Mouse (Mus musculus) midbrain, embryonic 14.5 days (tissue): ENCODE results near the gene Rad23a. TPM values are rescaled to one million over a fixed set of nuclear protein-coding genes. Genes with fewer than 3 reads are reported as not detected.

ENCODE experiments used
- ATAC-seq: fragments of 200-750 bp; cut with Nextera tagmentation; 2 replicates; pipeline ENCODE4 v1.8.0; 2017; ENCODE audit warnings: moderate number of reproducible peaks, moderate library complexity; ENCODE audit not compliant: low FRiP score, low TSS enrichment
- DNase-seq: peaks from one replicate; pipeline ENCODE4 v3.0.0-alpha.2; 2015
- H3K27ac ChIP-seq: fragments of 300-500 bp; sonication (generic); replicated peaks from 2 replicates; pipeline ENCODE4 v1.5.1; 2014; ENCODE audit warnings: mild to moderate bottlenecking, low read depth, low read length, moderate library complexity
- H3K27me3 ChIP-seq: fragments of 300-500 bp; sonication (generic); 2 replicates; pipeline ENCODE4 v1.6.1; 2014; ENCODE audit warnings: low read length, control low read depth, mixed read lengths; ENCODE audit not compliant: control insufficient read depth, insufficient read depth
- H3K36me3 ChIP-seq: fragments of 300-500 bp; sonication (generic); 2 replicates; pipeline ENCODE4 v1.6.1; 2014; ENCODE audit warnings: low read length, control low read depth; ENCODE audit not compliant: control insufficient read depth, insufficient read depth
- H3K4me1 ChIP-seq: fragments of 300-500 bp; sonication (generic); 2 replicates; pipeline ENCODE4 v1.6.1; 2014; ENCODE audit warnings: mild to moderate bottlenecking, antibody characterized with exemption, low read length, control low read depth; ENCODE audit not compliant: control insufficient read depth, insufficient read depth
- H3K4me2 ChIP-seq: fragments of 300-500 bp; sonication (generic); 2 replicates; pipeline ENCODE4 v1.6.1; 2014; ENCODE audit warnings: mild to moderate bottlenecking, low read length, moderate library complexity
- H3K4me3 ChIP-seq: fragments of 300-500 bp; sonication (generic); replicated peaks from 2 replicates; pipeline ENCODE4 v1.5.1; 2014; ENCODE audit warnings: low read depth, low read length
- H3K9ac ChIP-seq: fragments of 300-500 bp; sonication (generic); replicated peaks from 2 replicates; pipeline ENCODE4 v1.6.1; 2014; ENCODE audit warnings: mild to moderate bottlenecking, low read length, moderate library complexity
- H3K9me3 ChIP-seq: fragments of 300-500 bp; sonication (generic); 2 replicates; pipeline ENCODE4 v1.6.1; 2016; ENCODE audit warnings: low read length, control low read depth, mixed read lengths; ENCODE audit not compliant: control insufficient read depth
- WGBS: fragments of 180-500 bp; shearing (Covaris S2); extraction: QIAGEN DNeasy Blood & Tissue Kit; methylation state at CpG from one replicate; pipeline ENCODE4 v1.1.7; 2014; 5-methylcytosine and 5-hydroxymethylcytosine counted together
- polyA plus RNA-seq: library from polyadenylated mRNA; unstranded; fragments of >200 nt; fragmentation: Nextera tagmentation; extraction: Ambion mirVana; gene quantifications from 2 replicates; pipeline ENCODE4 v1.2.1, GENCODE M21; 2014

The Rad23a gene
- polyA plus RNA-seq, 1 experiment from 2014 or later, result 84.3 TPM

GRCm38 (mm10) chr8:84845355-84846093 lies 5.1 kb upstream of the Rad23a start:
- WGBS, result 16% methylated on average over 12 of the region's 12 CpGs
- H3K36me3 ChIP-seq, result peaks cover 42% of the 10 kb centered on the region
- H3K9ac ChIP-seq, result peak overlapping the region; percentile 95
- H3K27ac ChIP-seq, result peak overlapping the region; percentile 66
- H3K4me1 ChIP-seq, result peaks cover 22% of the 10 kb centered on the region
- H3K9me3 ChIP-seq, result no peaks in the 10 kb centered on the region
- peak overlapping the region; percentile 97 for H3K4me3 ChIP-seq
- H3K27me3 ChIP-seq, result no peaks in the 10 kb centered on the region
- DNase-seq (peak; percentile 64), ATAC-seq (no peak)
- H3K4me2 ChIP-seq, result peak overlapping the region; percentile 89

DNA sequence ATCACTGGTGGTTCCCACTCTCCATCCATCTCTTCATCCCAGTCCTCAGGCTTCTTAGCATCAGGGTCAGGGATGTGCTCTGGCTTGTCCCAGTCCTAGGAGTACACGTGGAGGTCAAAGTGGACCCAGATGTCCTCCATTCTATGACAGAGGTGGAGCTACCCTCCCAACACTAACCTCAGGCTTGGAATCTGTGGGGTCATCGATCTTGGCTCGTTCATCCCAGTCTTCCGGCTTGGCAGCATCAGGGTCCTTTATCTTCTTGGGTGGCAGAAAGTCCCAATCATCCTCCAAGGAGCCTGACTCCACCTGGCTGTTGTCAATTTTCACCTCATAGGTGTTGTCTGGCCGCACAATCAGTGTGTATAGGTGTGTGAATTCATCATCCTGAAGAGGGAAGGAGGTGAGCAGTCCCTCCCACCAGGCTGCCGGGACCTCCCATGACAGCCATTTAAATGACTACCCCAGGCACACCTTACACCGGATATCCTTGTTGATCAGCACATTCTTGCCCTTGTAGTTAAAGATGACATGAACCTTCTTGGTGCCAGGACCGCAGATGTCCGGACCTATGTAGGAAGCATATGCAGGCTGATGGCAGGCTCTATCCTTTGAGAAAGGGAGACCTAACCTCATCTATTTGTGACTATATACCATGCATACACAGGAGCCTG lies 4.1 kb upstream of the Rad23a start:
- Histone ChIP-seq H3K4me2 (peak overlapping the region; percentile 89), H3K27ac (no peak overlapping the region), H3K9me3 (no peaks in the 10 kb centered on the region), H3K9ac (peak overlapping the region; percentile 95; the same call in 1 of the 2 replicates), H3K4me3 (peak overlapping the region; percentile 97), H3K4me1 (peaks cover 25% of the 10 kb centered on the region), H3K27me3 (no peaks in the 10 kb centered on the region), H3K36me3 (peaks cover 42% of the 10 kb centered on the region)
- WGBS, result 93% methylated on average over 9 of the region's 9 CpGs
- no peak for ATAC-seq
- DNase-seq, result no peak

GRCm38 (mm10) chr8:84841514-84841913 lies 1.0 kb upstream of the Rad23a start:
- ATAC-seq, result no peak
- H3K9me3 ChIP-seq, result no peaks in the 10 kb centered on the region
- H3K4me1 ChIP-seq, result peaks cover 21% of the 10 kb centered on the region
- peaks cover 61% of the 10 kb centered on the region for H3K36me3 ChIP-seq
- DNase-seq, result no peak
- 82% methylated on average over 1 of the region's 1 CpGs for WGBS
- H3K9ac ChIP-seq, result no peak overlapping the region
- H3K27ac ChIP-seq, result no peak overlapping the region
- no peak overlapping the region for H3K4me2 ChIP-seq
- H3K27me3 ChIP-seq, result no peaks in the 10 kb centered on the region
- H3K4me3 ChIP-seq, result no peak overlapping the region

DNA sequence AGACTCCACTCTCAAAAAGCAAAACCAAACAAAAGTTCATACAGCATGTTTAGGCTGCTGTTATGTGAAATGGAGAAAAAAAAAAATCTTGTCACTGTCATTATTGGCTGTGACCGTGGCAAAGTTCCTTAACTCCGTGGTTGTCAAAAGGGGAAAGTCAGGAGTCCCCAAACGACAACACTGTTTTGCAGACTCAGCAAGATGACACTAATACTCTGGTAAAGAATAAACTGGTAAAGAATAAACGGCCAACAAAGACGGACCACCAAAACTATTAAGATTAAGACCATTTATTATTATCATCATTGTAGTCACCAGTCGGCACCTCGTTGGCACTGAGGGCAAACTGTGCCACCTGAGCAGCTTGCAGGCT lies 604 bp downstream of the Rad23a start:
- 3% methylated on average over 7 of the region's 7 CpGs for WGBS
- H3K9me3 ChIP-seq, result no peaks in the 10 kb centered on the region
- H3K4me3 ChIP-seq, result peak overlapping the region; percentile 87
- H3K27me3 ChIP-seq, result no peaks in the 10 kb centered on the region
- ATAC-seq (no peak), DNase-seq (no peak)
- H3K27ac ChIP-seq, result peak overlapping the region; percentile 86
- peaks cover 14% of the 10 kb centered on the region for H3K4me1 ChIP-seq
- H3K9ac ChIP-seq, result peak overlapping the region; percentile 86
- peak overlapping the region; percentile 73 for H3K4me2 ChIP-seq
- peaks cover 72% of the 10 kb centered on the region for H3K36me3 ChIP-seq

DNA sequence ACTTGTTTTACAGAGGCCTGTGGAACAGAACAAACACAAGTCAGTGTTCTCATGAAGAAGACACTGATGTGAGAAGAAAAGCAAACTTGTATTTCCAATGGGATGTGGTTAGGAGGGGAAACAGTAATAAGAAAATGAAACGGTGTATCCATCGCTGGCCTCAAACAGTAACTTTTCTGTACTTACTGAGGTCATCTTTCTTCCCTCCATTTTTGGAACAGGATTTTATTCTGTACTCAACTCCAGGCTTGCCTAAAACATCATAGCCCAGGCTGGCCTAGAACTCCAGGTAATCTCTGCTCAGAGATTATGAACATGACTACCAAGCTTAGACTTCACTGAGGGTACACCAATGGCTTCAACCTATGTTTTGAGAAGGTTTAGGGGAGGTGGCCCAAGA lies 1.1 kb downstream of the Rad23a start:
- H3K4me1 ChIP-seq, result peaks cover 9% of the 10 kb centered on the region
- no peaks in the 10 kb centered on the region for H3K9me3 ChIP-seq
- H3K4me3 ChIP-seq, result peak overlapping the region; percentile 87
- peak overlapping the region; percentile 73 for H3K4me2 ChIP-seq
- WGBS, result 92% methylated on average over 2 of the region's 2 CpGs
- ATAC-seq (no peak), DNase-seq (no peak)
- H3K36me3 ChIP-seq, result peaks cover 72% of the 10 kb centered on the region
- H3K27ac ChIP-seq, result no peak overlapping the region
- H3K27me3 ChIP-seq, result no peaks in the 10 kb centered on the region
- peak overlapping the region; percentile 86; the same call in 1 of the 2 replicates for H3K9ac ChIP-seq

DNA sequence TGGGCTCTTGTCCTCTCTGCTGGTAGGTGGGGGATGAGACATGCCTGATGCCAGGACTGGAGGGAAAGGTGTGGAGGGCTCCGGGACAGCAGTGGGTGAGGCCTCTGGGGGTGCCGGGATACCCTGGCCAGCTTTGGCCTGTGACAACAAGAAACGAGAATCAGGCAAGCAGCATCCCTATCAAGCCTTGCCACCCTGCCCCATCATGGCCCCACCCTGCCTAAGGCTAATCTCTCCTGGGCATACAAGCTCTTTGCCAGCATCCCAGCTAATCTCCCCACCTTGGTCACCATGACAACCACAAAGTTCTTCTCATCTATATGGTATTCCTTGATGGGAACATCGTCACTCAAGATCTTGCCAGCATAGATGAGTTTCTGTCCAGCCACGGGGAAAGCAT lies 2.0 kb downstream of the Rad23a start:
- 90% methylated on average over 5 of the region's 5 CpGs for WGBS
- peaks cover 72% of the 10 kb centered on the region for H3K36me3 ChIP-seq
- no peak overlapping the region for H3K27ac ChIP-seq
- ATAC-seq, result no peak
- H3K9me3 ChIP-seq, result no peaks in the 10 kb centered on the region
- H3K4me1 ChIP-seq, result peaks cover 6% of the 10 kb centered on the region; the same call in 1 of the 2 replicates
- no peak overlapping the region for H3K4me3 ChIP-seq
- H3K27me3 ChIP-seq, result no peaks in the 10 kb centered on the region
- H3K9ac ChIP-seq, result no peak overlapping the region
- no peak overlapping the region for H3K4me2 ChIP-seq
- DNase-seq, result no peak

- no peak overlapping the region for H3K9ac ChIP-seq
- H3K4me1 ChIP-seq, result peaks cover 11% of the 10 kb centered on the region; the same call in 1 of the 2 replicates
- peaks cover 68% of the 10 kb centered on the region for H3K36me3 ChIP-seq
- H3K4me2 ChIP-seq, result no peak overlapping the region
- H3K4me3 ChIP-seq, result no peak overlapping the region
- no peak overlapping the region for H3K27ac ChIP-seq
- ATAC-seq, result no peak
- no peak for DNase-seq
- H3K9me3 ChIP-seq, result no peaks in the 10 kb centered on the region
- no peaks in the 10 kb centered on the region for H3K27me3 ChIP-seq
- WGBS, result 83% methylated on average over 15 of the region's 15 CpGs
These were observed 2.5 kb downstream of the Rad23a start for GRCm38 (mm10) chr8:84837912-84838470.

DNA sequence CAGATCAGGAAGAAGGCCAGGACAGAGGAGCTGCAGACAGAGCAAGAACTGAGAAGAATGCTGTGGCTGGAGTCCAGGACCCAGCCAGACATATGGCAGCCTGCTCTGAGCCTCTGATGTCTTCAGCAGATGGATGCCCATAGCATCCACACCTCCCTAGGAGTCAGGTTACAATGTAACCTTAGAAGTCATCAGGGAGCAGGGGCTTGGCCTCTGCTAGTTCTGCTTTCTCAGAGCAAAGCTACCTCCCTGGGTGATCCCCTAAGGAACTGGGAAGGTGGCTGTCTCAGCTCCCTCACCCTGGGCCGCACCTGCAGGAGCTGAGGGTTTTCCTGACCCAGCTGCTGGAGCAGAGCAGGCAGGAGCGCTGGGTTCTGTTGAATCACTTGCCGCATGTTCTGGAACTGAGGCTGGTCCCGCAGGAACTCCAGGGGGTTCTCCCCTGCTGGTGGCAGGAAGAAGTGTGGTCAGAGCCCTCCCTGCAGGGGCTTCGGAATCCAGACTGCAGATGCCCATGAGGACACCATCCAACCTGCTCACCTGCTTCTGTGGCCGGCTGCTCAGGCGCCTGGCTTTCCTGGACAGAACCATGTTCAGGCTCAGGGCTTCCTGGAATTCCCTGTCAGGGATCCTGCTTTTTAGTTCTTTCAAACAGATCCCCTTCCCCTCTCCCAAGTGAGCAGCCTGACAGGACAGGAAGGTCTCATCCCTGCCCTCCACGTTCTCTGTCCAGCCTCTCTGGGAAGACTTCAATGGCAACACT lies 3.1 kb downstream of the Rad23a start:
- H3K4me3 ChIP-seq, result no peak overlapping the region

More for the DNA sequence above, 3.1 kb downstream of the Rad23a start:
- Histone ChIP-seq H3K36me3 (peaks cover 62% of the 10 kb centered on the region), H3K4me2 (no peak overlapping the region), H3K27me3 (no peaks in the 10 kb centered on the region), H3K9ac (no peak overlapping the region), H3K9me3 (no peaks in the 10 kb centered on the region), H3K27ac (no peak overlapping the region), H3K4me1 (peaks cover 14% of the 10 kb centered on the region; the same call in 1 of the 2 replicates)
- ATAC-seq (no peak), DNase-seq (no peak)
- 73% methylated on average over 8 of the region's 8 CpGs for WGBS
